Mouse (Mus musculus) intestine, postnatal 0 days (tissue): Measurements from ENCODE around the gene Ephb1. TPM values are rescaled to one million over a fixed set of nuclear protein-coding genes. Genes with fewer than 3 reads are reported as not detected.

ENCODE experiments used
- ATAC-seq: fragments of 200-750 bp; cut with Nextera tagmentation; 2 replicates; pipeline ENCODE4 v1.8.0; 2017; ENCODE audit warnings: mild to moderate bottlenecking, moderate TSS enrichment, moderate library complexity
- H3K27ac ChIP-seq: fragments of 300-500 bp; sonication (generic); 2 replicates; pipeline ENCODE4 v1.5.1; 2014; ENCODE audit warnings: mild to moderate bottlenecking, low read depth, low read length, moderate library complexity
- H3K27me3 ChIP-seq: fragments of 300-500 bp; sonication (generic); replicated peaks from 2 replicates; pipeline ENCODE4 v1.6.1; 2014; ENCODE audit warnings: low read length, mixed read lengths; ENCODE audit not compliant: control insufficient read depth, insufficient read depth
- H3K36me3 ChIP-seq: fragments of 300-500 bp; sonication (generic); 2 replicates; pipeline ENCODE4 v1.6.1; 2014; ENCODE audit warnings: mild to moderate bottlenecking, moderate library complexity; ENCODE audit not compliant: control insufficient read depth, insufficient read depth
- H3K4me1 ChIP-seq: fragments of 300-500 bp; sonication (generic); replicated peaks from 2 replicates; pipeline ENCODE4 v1.6.1; 2014; ENCODE audit warnings: antibody characterized with exemption, low read length, mixed read lengths; ENCODE audit not compliant: control insufficient read depth, insufficient read depth
- H3K4me2 ChIP-seq: fragments of 300-500 bp; sonication (generic); replicated peaks from 2 replicates; pipeline ENCODE4 v1.6.1; 2014; ENCODE audit warnings: low read depth, mild to moderate bottlenecking, moderate library complexity
- H3K4me3 ChIP-seq: fragments of 300-500 bp; sonication (generic); 2 replicates; pipeline ENCODE4 v1.5.1; 2014; ENCODE audit warnings: low read depth, low read length
- H3K9ac ChIP-seq: fragments of 300-500 bp; sonication (generic); 2 replicates; pipeline ENCODE4 v1.6.1; 2014; ENCODE audit warnings: mild to moderate bottlenecking, low read depth, low read length
- H3K9me3 ChIP-seq: fragments of 300-500 bp; sonication (generic); 2 replicates; pipeline ENCODE4 v1.6.1; 2016; ENCODE audit warnings: mixed run types; ENCODE audit not compliant: control insufficient read depth
- CTCF ChIP-seq: sonication (generic); IDR thresholded peaks from 2 replicates; pipeline ENCODE4 v1.5.1; 2016; ENCODE audit warnings: low read depth, mild to moderate bottlenecking, control low read depth, antibody characterized with exemption, moderate library complexity
- WGBS: fragments of 180-500 bp; shearing (Covaris S2); extraction: QIAGEN DNeasy Blood & Tissue Kit; methylation state at CpG from one replicate; pipeline ENCODE4 v1.1.7; 2014; 5-methylcytosine and 5-hydroxymethylcytosine counted together
- polyA plus RNA-seq: library from polyadenylated mRNA; unstranded; fragments of >200 nt; fragmentation: Nextera tagmentation; extraction: Ambion mirVana; gene quantifications from 2 replicates; pipeline ENCODE4 v1.2.1, GENCODE M21; 2015

Ephb1 gene
- 1.3 and 1.4 TPM in 2 replicates for polyA plus RNA-seq

DNA sequence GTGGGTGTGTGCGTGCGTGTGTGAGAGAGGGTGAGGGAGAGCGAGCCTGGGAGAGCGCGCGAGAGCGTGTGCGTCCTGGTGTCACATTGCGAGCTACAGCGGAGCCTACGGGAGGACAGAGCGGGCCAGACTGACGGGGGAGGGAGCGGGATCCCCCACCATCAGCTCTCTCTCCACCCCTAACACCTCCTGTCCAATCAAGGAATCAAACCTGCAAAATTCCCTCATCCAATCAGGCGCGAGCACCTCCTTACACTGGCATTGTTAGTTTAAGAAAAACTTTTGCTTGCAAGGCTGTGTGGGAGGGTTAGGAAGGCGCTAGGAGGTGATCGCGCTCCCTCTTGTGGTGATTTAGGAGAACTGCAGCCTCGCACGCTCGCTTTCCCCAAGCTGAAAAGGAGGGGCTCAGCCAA, at the start of gene Ephb1:
Ephb1 (minus strand) TSS at position 133 of the 413 bp plus-strand sequence.
- peak within 1 kb of the TSS; percentile 76 for H3K4me2 ChIP-seq
- H3K27ac ChIP-seq, result no peak within 1 kb of the TSS
- TF ChIP-seq CTCF, result peak; percentile 97
- H3K36me3 ChIP-seq, result no peaks in the 10 kb centered on the region
- H3K4me3 ChIP-seq, result peak within 1 kb of the TSS; percentile 49
- no peaks in the 10 kb centered on the region for H3K4me1 ChIP-seq
- peak; percentile 71 for ATAC-seq
- no peaks in the 10 kb centered on the region for H3K9me3 ChIP-seq
- H3K27me3 ChIP-seq, result peaks cover 46% of the 10 kb centered on the region
- WGBS, result under 1% methylated on average over 22 of the region's 22 CpGs
- H3K9ac ChIP-seq, result no peak within 1 kb of the TSS

- H3K9ac ChIP-seq, result no peak overlapping the region
- H3K36me3 ChIP-seq, result no peaks in the 10 kb centered on the region
- WGBS, result 25% methylated on average over 18 of the region's 18 CpGs
- ATAC-seq, result no peak; the same call in 1 of the 2 replicates
- no peaks in the 10 kb centered on the region for H3K4me1 ChIP-seq
- no peaks in the 10 kb centered on the region for H3K27me3 ChIP-seq
- no peaks in the 10 kb centered on the region for H3K9me3 ChIP-seq
- peak; percentile 83 for TF ChIP-seq CTCF
- no peak overlapping the region for H3K27ac ChIP-seq
- H3K4me2 ChIP-seq, result no peak overlapping the region
- no peak overlapping the region for H3K4me3 ChIP-seq
These were observed 48.9 kb upstream of the Ephb1 start for GRCm38 (mm10) chr9:102403086-102404021.

- no peak overlapping the region for H3K4me2 ChIP-seq
- WGBS, result 28% methylated on average over 3 of the region's 3 CpGs
- no peak overlapping the region for H3K4me3 ChIP-seq
- no peak for TF ChIP-seq CTCF
- no peaks in the 10 kb centered on the region for H3K9me3 ChIP-seq
- H3K27ac ChIP-seq, result no peak overlapping the region
- ATAC-seq, result 0 out of 2 replicates have a peak, but pooled peaks have one; percentile 47
- H3K36me3 ChIP-seq, result no peaks in the 10 kb centered on the region
- no peaks in the 10 kb centered on the region for H3K4me1 ChIP-seq
- no peak overlapping the region for H3K9ac ChIP-seq
- no peaks in the 10 kb centered on the region for H3K27me3 ChIP-seq
These were observed 48.2 kb upstream of the Ephb1 start for GRCm38 (mm10) chr9:102402671-102403070.

DNA sequence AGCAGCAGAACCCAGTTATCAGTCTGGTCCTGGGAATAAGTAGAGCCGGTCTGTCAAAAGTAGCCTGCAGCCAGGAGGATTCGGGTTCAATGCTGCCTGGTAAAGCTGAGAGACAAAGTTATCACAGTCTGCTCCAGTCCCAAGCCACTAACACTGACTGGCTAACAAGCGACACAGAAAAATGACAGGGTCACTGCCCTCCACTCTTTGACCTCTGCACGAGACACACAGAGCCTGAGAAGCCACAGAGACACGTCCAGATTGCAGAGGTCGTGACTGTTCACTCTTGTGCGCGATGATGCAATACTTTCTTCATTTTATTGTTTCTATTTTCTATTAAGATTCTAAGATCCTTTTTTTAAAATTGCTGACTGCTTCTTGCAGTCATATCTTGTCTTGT, 33.8 kb upstream of the Ephb1 start:
- WGBS, result 58% methylated on average over 8 of the region's 8 CpGs
- H3K4me1 ChIP-seq, result no peaks in the 10 kb centered on the region
- no peaks in the 10 kb centered on the region for H3K27me3 ChIP-seq
- no peak overlapping the region for H3K9ac ChIP-seq
- no peaks in the 10 kb centered on the region for H3K9me3 ChIP-seq
- TF ChIP-seq CTCF, result no peak
- no peak overlapping the region for H3K27ac ChIP-seq
- no peak for ATAC-seq
- no peaks in the 10 kb centered on the region for H3K36me3 ChIP-seq
- no peak overlapping the region for H3K4me3 ChIP-seq
- H3K4me2 ChIP-seq, result no peak overlapping the region

- 87% methylated on average over 9 of the region's 9 CpGs for WGBS
- H3K36me3 ChIP-seq, result no peaks in the 10 kb centered on the region
- H3K4me3 ChIP-seq, result no peak overlapping the region
These were observed 32.3 kb upstream of the Ephb1 start for GRCm38 (mm10) chr9:102386816-102387215.

GRCm38 (mm10) chr9:102380235-102380634, 25.7 kb upstream of the Ephb1 start:
- ATAC-seq, result no peak
- WGBS, result 95% methylated on average over 2 of the region's 2 CpGs
- Histone ChIP-seq H3K4me3 (no peak overlapping the region), H3K9me3 (no peaks in the 10 kb centered on the region), H3K27me3 (no peaks in the 10 kb centered on the region), H3K4me1 (no peaks in the 10 kb centered on the region), H3K36me3 (no peaks in the 10 kb centered on the region), H3K9ac (no peak overlapping the region), H3K27ac (no peak overlapping the region), H3K4me2 (no peak overlapping the region)
- TF ChIP-seq CTCF, result no peak

More at GRCm38 (mm10) chr9:102386816-102387215, 32.3 kb upstream of the Ephb1 start:
- H3K27me3 ChIP-seq, result no peaks in the 10 kb centered on the region
- no peaks in the 10 kb centered on the region for H3K9me3 ChIP-seq
- H3K27ac ChIP-seq, result no peak overlapping the region
- ATAC-seq, result no peak
- no peaks in the 10 kb centered on the region for H3K4me1 ChIP-seq
- no peak overlapping the region for H3K9ac ChIP-seq
- no peak for TF ChIP-seq CTCF
- no peak overlapping the region for H3K4me2 ChIP-seq
